Mouse (Mus musculus) heart, adult 2 months (tissue): ENCODE data around the gene Sp7. TPM values are rescaled to one million over a fixed set of nuclear protein-coding genes. Genes with fewer than 3 reads are reported as not detected.

Experiments used
- DNase-seq, 2 experiments: peaks; one replicate each; pipeline ENCODE4 v3.0.0; 2021
- H3K27ac ChIP-seq: fragments of 200-600 bp; 2 replicates; pipeline ENCODE4 v1.8.1; 2022
- H3K27me3 ChIP-seq: fragments of 200-500 bp; 2 replicates; pipeline ENCODE4 v1.6.1; 2012; ENCODE audit warnings: mild to moderate bottlenecking, low read length, inconsistent platforms, mixed read lengths; ENCODE audit not compliant: control insufficient read depth, insufficient read depth
- H3K36me3 ChIP-seq: fragments of 200-500 bp; 2 replicates; pipeline ENCODE4 v1.6.1; 2012; ENCODE audit warnings: low read length, inconsistent platforms; ENCODE audit not compliant: control insufficient read depth, insufficient read depth
- H3K4me1 ChIP-seq: fragments of 200-500 bp; 2 replicates; pipeline ENCODE4 v1.6.1; 2011; ENCODE audit warnings: low read length; ENCODE audit not compliant: control insufficient read depth, insufficient read depth
- H3K4me3 ChIP-seq: fragments of 200-600 bp; 2 replicates; pipeline ENCODE4 v1.8.1; 2022
- H3K79me2 ChIP-seq: fragments of 200-500 bp; replicated peaks from 2 replicates; pipeline ENCODE4 v1.6.1; 2012; ENCODE audit warnings: mild to moderate bottlenecking, inconsistent platforms, low read length, moderate library complexity, mixed read lengths; ENCODE audit not compliant: control insufficient read depth, insufficient read depth
- H3K9ac ChIP-seq: fragments of 200-500 bp; 2 replicates; pipeline ENCODE4 v1.6.1; 2012; ENCODE audit warnings: low read depth, mild to moderate bottlenecking, control low read depth, inconsistent platforms, low read length, mixed read lengths
- CTCF ChIP-seq: fragments of 200-600 bp; IDR thresholded peaks from 2 replicates; pipeline ENCODE4 v1.8.1; 2022; ENCODE audit warnings: antibody characterized with exemption, mild to moderate bottlenecking, moderate library complexity
- EP300 ChIP-seq: fragments of 200-500 bp; IDR thresholded peaks from 2 replicates; pipeline ENCODE4 v1.6.1; 2011; ENCODE audit warnings: low read depth, low read length, control low read depth; ENCODE audit not compliant: insufficient read depth
- POLR2A ChIP-seq: fragments of 200-500 bp; IDR thresholded peaks from 2 replicates; pipeline ENCODE4 v1.6.1; 2011; ENCODE audit warnings: mild to moderate bottlenecking, low read depth, low read length, control low read depth; ENCODE audit not compliant: insufficient read depth
- WGBS: fragments of 180-500 bp; shearing (Covaris S2); methylation state at CpG from one replicate; pipeline ENCODE4 v1.1.7; 2018; 5-methylcytosine and 5-hydroxymethylcytosine counted together
- intact Hi-C: fragments of 180-260 bp; cut with DNase I; formaldehyde crosslinking; loops from one replicate; pipeline ENCODE4 v1.15.1; 2025
- polyA plus RNA-seq: library from polyadenylated mRNA; depleted of rRNA; stranded (reverse); fragments of >200 nt; gene quantifications from 2 replicates; pipeline ENCODE4 v1.2.3, GENCODE M21; 2012
- total RNA-seq, 2 experiments: library from RNA; stranded (reverse); gene quantifications; 2 replicates each; pipeline ENCODE4 v1.2.3; 2021

The Sp7 gene
- total and polyA plus RNA-seq, 3 experiments, result not detected

GRCm38 (mm10) chr15:102369972-102370371 lies 3.0 kb upstream of the Sp7 start:
- Histone ChIP-seq H3K79me2 (no peaks in the 10 kb centered on the region), H3K36me3 (no peaks in the 10 kb centered on the region), H3K27ac (no peak overlapping the region), H3K9ac (no peak overlapping the region), H3K4me1 (no peaks in the 10 kb centered on the region), H3K27me3 (no peaks in the 10 kb centered on the region; the same call in none of the 2 replicates), H3K4me3 (no peak overlapping the region)
- no peak for DNase-seq
- WGBS, result 12% methylated on average over 13 of the region's 13 CpGs
- intact Hi-C loops, result no loop called here
- no peak for TF ChIP-seq CTCF
- TF ChIP-seq EP300, result no peak
- TF ChIP-seq POLR2A, result no peak

DNA sequence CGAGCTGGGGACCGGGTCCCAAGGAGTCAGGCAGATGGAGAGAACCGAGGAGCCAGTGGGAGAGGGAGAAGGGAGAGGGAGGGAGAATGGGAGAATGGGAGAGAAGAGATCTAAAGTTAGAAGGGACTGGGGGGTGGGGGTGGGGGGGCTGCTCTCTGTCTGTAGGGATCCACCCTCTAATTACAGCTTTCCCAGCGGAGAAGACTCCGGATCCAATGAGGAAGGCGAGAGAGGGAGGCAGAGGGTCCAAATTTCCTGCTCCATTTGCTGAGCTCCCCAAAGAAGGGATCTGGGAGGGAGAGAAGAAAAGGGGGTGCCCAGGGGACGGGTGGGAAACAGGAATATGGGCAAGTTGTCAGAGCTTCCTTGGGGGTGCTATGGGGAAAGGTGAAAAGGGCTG lies 744 bp downstream of the Sp7 start:
- Histone ChIP-seq H3K4me3 (no peak overlapping the region), H3K27ac (no peak overlapping the region), H3K4me1 (no peaks in the 10 kb centered on the region), H3K27me3 (no peaks in the 10 kb centered on the region; the same call in none of the 2 replicates), H3K9ac (no peak overlapping the region), H3K79me2 (no peaks in the 10 kb centered on the region), H3K36me3 (no peaks in the 10 kb centered on the region)
- intact Hi-C loops, result no loop called here
- no peak for DNase-seq
- WGBS, result 23% methylated on average over 7 of the region's 7 CpGs
- TF ChIP-seq CTCF (no peak), POLR2A (no peak), EP300 (no peak)

DNA sequence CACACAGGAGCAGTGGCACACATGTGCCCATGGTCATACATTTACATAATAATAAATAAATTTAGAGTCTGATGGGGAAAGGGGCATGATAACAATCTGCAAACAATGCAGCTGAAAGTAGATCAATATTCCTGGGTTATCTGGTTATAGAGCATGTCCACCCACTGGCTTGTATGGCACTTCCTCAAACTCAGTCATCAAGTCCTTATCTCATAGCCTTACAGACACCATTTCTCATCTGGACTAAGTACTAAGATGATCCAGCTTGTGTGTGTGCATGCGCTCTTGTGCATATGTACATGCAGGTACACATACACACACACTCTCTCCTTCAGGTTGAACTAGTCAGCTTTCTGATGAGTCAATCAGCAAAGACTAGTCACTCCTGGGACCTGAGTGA lies 2.3 kb downstream of the Sp7 start:
- H3K79me2 ChIP-seq, result no peaks in the 10 kb centered on the region
- no peak overlapping the region for H3K9ac ChIP-seq
- intact Hi-C loops, result no loop called here
- H3K27ac ChIP-seq, result no peak overlapping the region
- no peaks in the 10 kb centered on the region for H3K4me1 ChIP-seq
- no peak overlapping the region for H3K4me3 ChIP-seq
- WGBS, result 90% methylated on average over 1 of the region's 1 CpGs
- no peaks in the 10 kb centered on the region; the same call in none of the 2 replicates for H3K27me3 ChIP-seq
- no peaks in the 10 kb centered on the region for H3K36me3 ChIP-seq
- DNase-seq, result no peak
- TF ChIP-seq POLR2A (no peak), EP300 (no peak), CTCF (no peak)

DNA sequence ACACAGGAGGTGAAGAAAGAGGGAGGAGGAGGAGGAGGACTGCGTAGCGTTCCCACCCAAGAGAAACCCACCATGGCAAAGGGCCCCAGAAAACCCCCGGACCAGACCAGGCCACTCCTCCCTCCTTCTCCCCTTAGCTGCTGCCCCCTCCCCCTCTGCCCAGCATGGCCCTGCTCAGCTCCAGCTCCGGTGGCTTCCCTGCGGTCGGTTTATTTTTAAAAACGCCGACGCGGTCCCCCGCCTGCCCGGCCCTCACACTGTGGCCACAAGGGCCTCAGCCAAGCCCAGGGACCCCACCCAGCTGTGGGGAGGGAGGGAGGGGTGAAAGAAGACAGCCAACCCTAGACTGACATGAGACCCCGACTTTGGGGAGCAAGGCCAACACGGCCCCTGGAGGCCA lies 4.3 kb downstream of the Sp7 start:
- Histone ChIP-seq H3K9ac (peak overlapping the region; percentile 22; the same call in 1 of the 2 replicates), H3K36me3 (no peaks in the 10 kb centered on the region), H3K4me1 (no peaks in the 10 kb centered on the region), H3K27me3 (no peaks in the 10 kb centered on the region; the same call in none of the 2 replicates), H3K27ac (no peak overlapping the region), H3K79me2 (no peaks in the 10 kb centered on the region), H3K4me3 (no peak overlapping the region)
- 7% methylated on average over 14 of the region's 14 CpGs for WGBS
- intact Hi-C loops, result no loop called here
- no peak for DNase-seq
- no peak for TF ChIP-seq POLR2A
- TF ChIP-seq CTCF, result no peak
- no peak for TF ChIP-seq EP300

GRCm38 (mm10) chr15:102358834-102359233 lies 8.1 kb downstream of the Sp7 start:
- intact Hi-C loops, result no loop called here
- Histone ChIP-seq H3K27me3 (peaks cover 2% of the 10 kb centered on the region; the same call in 1 of the 2 replicates), H3K36me3 (no peaks in the 10 kb centered on the region), H3K9ac (no peak overlapping the region), H3K27ac (no peak overlapping the region), H3K4me1 (peaks cover 2% of the 10 kb centered on the region), H3K79me2 (no peaks in the 10 kb centered on the region), H3K4me3 (no peak overlapping the region)
- TF ChIP-seq CTCF (no peak), POLR2A (no peak), EP300 (no peak)
- 37% methylated on average over 5 of the region's 5 CpGs for WGBS
- no peak for DNase-seq

GRCm38 (mm10) chr15:102358126-102358525 lies 8.9 kb downstream of the Sp7 start:
- H3K27ac ChIP-seq, result no peak overlapping the region
- intact Hi-C loops, result no loop called here
- DNase-seq, result no peak
- no peaks in the 10 kb centered on the region for H3K79me2 ChIP-seq
- H3K4me1 ChIP-seq, result peaks cover 2% of the 10 kb centered on the region
- WGBS, result 17% methylated on average over 25 of the region's 25 CpGs
- H3K27me3 ChIP-seq, result peaks cover 2% of the 10 kb centered on the region; the same call in 1 of the 2 replicates
- no peaks in the 10 kb centered on the region for H3K36me3 ChIP-seq
- no peak overlapping the region for H3K9ac ChIP-seq
- H3K4me3 ChIP-seq, result no peak overlapping the region
- TF ChIP-seq CTCF (no peak), EP300 (no peak), POLR2A (no peak)
